Mouse (Mus musculus): ENCODE data around the gene Tat. TPM values are rescaled to one million over a fixed set of nuclear protein-coding genes. Genes with fewer than 3 reads are reported as not detected.

Gene Tat
- total and polyA plus RNA-seq, 3 experiments, result not detected

- Histone ChIP-seq H3K9ac (ENCODE audit: control insufficient read depth, low read depth, low read length, poor library complexity, severe bottlenecking) (no peak overlapping the region), H3K36me3 (ENCODE audit: control insufficient read depth in 1 of 2, insufficient read depth in 2 of 2, low read length in 2 of 2) (no peaks in the 10 kb centered on the region), H3K9me3 (replicated peaks; ENCODE audit: insufficient read depth, low read length) (no peaks in the 10 kb centered on the region), H3K27ac (ENCODE audit: control insufficient read depth, low read depth, low read length) (no peak overlapping the region), H3K4me1 (ENCODE audit: control insufficient read depth in 1 of 2, insufficient read depth in 2 of 2, low read length in 2 of 2) (no peaks in the 10 kb centered on the region), H3K4me3 (ENCODE audit: control insufficient read depth in 1 of 2, insufficient read depth in 1 of 2, low read depth in 2 of 2, low read length in 2 of 2) (no peak overlapping the region), H3K27me3 (ENCODE audit: control insufficient read depth in 1 of 2, insufficient read depth in 2 of 2, low read length in 2 of 2) (no peaks in the 10 kb centered on the region), H3K79me2 (ENCODE audit: control insufficient read depth, insufficient read depth, low read length, poor library complexity) (no peaks in the 10 kb centered on the region)
- no peak for DNase-seq (ENCODE audit: low read depth, low spot score)
- no peak for TF ChIP-seq ZC3H11A (IDR thresholded peaks at IDR 0.05; ENCODE audit: low read depth, low read length)
- no peak for TF ChIP-seq HCFC1 (IDR thresholded peaks at IDR 0.05; ENCODE audit: low read depth, low read length)
- no peak for TF ChIP-seq NRF1 (IDR thresholded peaks at IDR 0.05; ENCODE audit: insufficient read depth, low read depth, low read length, poor library complexity, severe bottlenecking)
- TF ChIP-seq POLR2AphosphoS2 (IDR thresholded peaks at IDR 0.05; ENCODE audit: low read length), result no peak
These were observed 7.8 kb downstream of the Tat start for GRCm38 (mm10) chr8:109998066-109998465.

GRCm38 (mm10) chr8:109999974-110000373 is 9.7 kb downstream of the Tat start:
- no peak overlapping the region for H3K9ac ChIP-seq (ENCODE audit: control insufficient read depth, low read depth, low read length, poor library complexity, severe bottlenecking)
- no peaks in the 10 kb centered on the region for H3K9me3 ChIP-seq (replicated peaks; ENCODE audit: insufficient read depth, low read length)
- H3K27me3 ChIP-seq (ENCODE audit: control insufficient read depth in 1 of 2, insufficient read depth in 2 of 2, low read length in 2 of 2), result no peaks in the 10 kb centered on the region; a peak in 1 of 4 replicates
- H3K4me3 ChIP-seq (ENCODE audit: control insufficient read depth in 1 of 2, insufficient read depth in 1 of 2, low read depth in 2 of 2, low read length in 2 of 2), result no peak overlapping the region
- no peaks in the 10 kb centered on the region for H3K4me1 ChIP-seq (ENCODE audit: control insufficient read depth in 1 of 2, insufficient read depth in 2 of 2, low read length in 2 of 2)
- no peaks in the 10 kb centered on the region for H3K79me2 ChIP-seq (ENCODE audit: control insufficient read depth, insufficient read depth, low read length, poor library complexity)
- DNase-seq (ENCODE audit: low read depth, low spot score), result no peak
- H3K27ac ChIP-seq (ENCODE audit: control insufficient read depth, low read depth, low read length), result no peak overlapping the region
- no peaks in the 10 kb centered on the region for H3K36me3 ChIP-seq (ENCODE audit: control insufficient read depth in 1 of 2, insufficient read depth in 2 of 2, low read length in 2 of 2)
- TF ChIP-seq GATA1 (IDR thresholded peaks at IDR 0.05; ENCODE audit: low read depth, low read length) (no peak), NRF1 (IDR thresholded peaks at IDR 0.05; ENCODE audit: insufficient read depth, low read depth, low read length, poor library complexity, severe bottlenecking) (no peak), EP300 (IDR thresholded peaks at IDR 0.05; ENCODE audit: low read depth in 1 of 2, low read length in 2 of 2) (no peak), POLR2AphosphoS5 (IDR thresholded peaks at IDR 0.05; ENCODE audit: borderline replicate concordance, low read depth, low read length) (no peak), BHLHE40 (IDR thresholded peaks at IDR 0.05; ENCODE audit: borderline replicate concordance, low read depth, low read length) (no peak), ZMIZ1 (IDR thresholded peaks at IDR 0.05; ENCODE audit: low read depth, low read length) (no peak), RCOR1 (IDR thresholded peaks at IDR 0.05; ENCODE audit: low read depth, low read length) (no peak), TBP (IDR thresholded peaks at IDR 0.05; ENCODE audit: low read depth, low read length) (no peak), MYC (IDR thresholded peaks at IDR 0.05; ENCODE audit: low read depth, low read length) (no peak), RAD21 (IDR thresholded peaks at IDR 0.05; ENCODE audit: low read depth, low read length) (no peak), USF2 (IDR thresholded peaks at IDR 0.05; ENCODE audit: borderline replicate concordance in 1 of 2, insufficient read depth in 1 of 2, low read depth in 1 of 2, low read length in 2 of 2) (no peak), KAT2A (conservative IDR thresholded peaks at IDR 0.05; ENCODE audit: low read depth, low read length) (no peak), GABPA (IDR thresholded peaks at IDR 0.05; ENCODE audit: low read depth, low read length) (no peak), CHD1 (IDR thresholded peaks at IDR 0.05; ENCODE audit: low read depth, low read length) (no peak), ZC3H11A (IDR thresholded peaks at IDR 0.05; ENCODE audit: low read depth, low read length) (no peak), MXI1 (IDR thresholded peaks at IDR 0.05; ENCODE audit: low read depth, low read length) (no peak), MEF2A (IDR thresholded peaks at IDR 0.05; ENCODE audit: extremely low read depth, insufficient replicate concordance, low read depth, low read length, poor library complexity, severe bottlenecking) (no peak), POLR2AphosphoS2 (IDR thresholded peaks at IDR 0.05; ENCODE audit: low read length) (no peak)
